In the genomic region with DNA sequence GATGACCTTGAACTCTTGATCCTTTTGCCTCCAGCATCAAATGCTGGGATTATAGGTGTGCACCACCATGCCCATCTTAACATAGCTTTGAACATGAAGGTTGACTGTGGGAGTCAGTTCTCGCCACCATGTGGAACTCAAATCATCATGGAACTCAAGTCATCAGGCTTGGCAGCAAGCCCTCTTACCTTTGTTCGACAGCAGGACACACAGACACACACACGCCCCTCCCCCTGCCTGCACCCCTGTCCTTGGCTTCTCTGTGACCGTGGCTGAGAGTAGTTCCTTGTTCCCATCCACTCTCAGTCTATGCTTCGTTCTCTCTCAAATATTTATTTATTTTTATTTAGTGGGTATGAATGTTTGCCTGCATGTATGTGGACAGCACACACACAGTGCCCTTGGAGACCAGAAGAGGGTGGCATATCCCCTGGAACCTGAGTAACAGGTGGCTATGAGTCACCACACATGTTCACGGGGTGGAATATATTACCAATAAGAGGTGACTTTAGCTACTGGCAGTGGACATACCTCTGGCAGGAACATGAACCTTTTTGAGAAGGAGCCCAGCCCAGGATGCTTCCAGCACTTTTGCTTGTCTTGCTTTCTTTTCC, we compare ENCODE assay signal across 13 mouse cellular contexts. TPM values are rescaled to one million over a fixed set of nuclear protein-coding genes. Genes with fewer than 3 reads are reported as not detected.
DNase-seq lines count a peak whose midpoint lies in the region; ATAC-seq and TF ChIP-seq lines count a peak whose summit lies in the region.
"Had no signal": no experiment of that assay in that cellular context is flagged by ENCODE, and none has a peak within 500 bp of the region (broad histone marks: within the 10 kb centered on the region; RNA-seq: fewer than 3 reads in every experiment).

No protein-coding gene starts in this region.

- DNase-seq in liver, postnatal 0 days, result peak; percentile 42
- peak; percentile 54 for DNase-seq in R1 (ENCODE audit: low read depth, low spot score)
- DNase-seq in layer of hippocampus, adult 18-20 months (ENCODE audit: low spot score in 2 of 2), result no peak
- no peak for DNase-seq in hindbrain, embryonic 10.5 days (ENCODE audit: low spot score)
- DNase-seq in forebrain, postnatal 0 days, result no peak
- DNase-seq: adrenal gland, postnatal 14 days; cerebellum, adult 9-11 months; kidney, adult 9 months; right cerebral cortex, postnatal 25 days had no signal

- H3K4me2 ChIP-seq in liver, postnatal 0 days (ENCODE audit: low read depth, low read length), result no peak overlapping the region
- no peak overlapping the region for H3K4me2 ChIP-seq in liver, embryonic 12.5 days
- H3K4me2 ChIP-seq in intestine, postnatal 0 days (replicated peaks; ENCODE audit: low read depth), result no peak overlapping the region
- H3K4me2 ChIP-seq in forebrain, postnatal 0 days (ENCODE audit: low read depth), result no peak overlapping the region
- H3K4me2 ChIP-seq: hindbrain, embryonic 14.5 days had no signal

- H3K27me3 ChIP-seq in liver, postnatal 0 days (ENCODE audit: insufficient read depth, low read length), result no peaks in the 10 kb centered on the region
- H3K27me3 ChIP-seq in liver, embryonic 12.5 days (replicated peaks), result no peaks in the 10 kb centered on the region
- no peaks in the 10 kb centered on the region for H3K27me3 ChIP-seq in intestine, postnatal 0 days (replicated peaks; ENCODE audit: control insufficient read depth, insufficient read depth, low read length)
- no peaks in the 10 kb centered on the region for H3K27me3 ChIP-seq in hindbrain, embryonic 10.5 days (ENCODE audit: insufficient read depth, poor library complexity, severe bottlenecking)
- no peaks in the 10 kb centered on the region for H3K27me3 ChIP-seq in forebrain, postnatal 0 days (ENCODE audit: insufficient read depth, low read length)

- no peak overlapping the region for H3K27ac ChIP-seq in liver, postnatal 0 days (ENCODE audit: low read depth)
- no peak overlapping the region for H3K27ac ChIP-seq in liver, embryonic 12.5 days
- no peak overlapping the region for H3K27ac ChIP-seq in intestine, postnatal 0 days (ENCODE audit: low read depth, low read length)
- H3K27ac ChIP-seq in hindbrain, embryonic 10.5 days, result no peak overlapping the region
- H3K27ac ChIP-seq in forebrain, postnatal 0 days (ENCODE audit: low read depth, low read length), result no peak overlapping the region
- H3K27ac ChIP-seq: hindbrain, embryonic 14.5 days; macrophage had no signal

- no peak overlapping the region for H3K9ac ChIP-seq in liver, postnatal 0 days (replicated peaks)
- no peak overlapping the region for H3K9ac ChIP-seq in liver, embryonic 12.5 days
- no peak overlapping the region for H3K9ac ChIP-seq in intestine, postnatal 0 days (ENCODE audit: low read depth, low read length)
- H3K9ac ChIP-seq in forebrain, postnatal 0 days, result no peak overlapping the region
- H3K9ac ChIP-seq: hindbrain, embryonic 14.5 days had no signal

- WGBS in liver, postnatal 0 days (ENCODE audit: insufficient replicate concordance), result 43% methylated on average over 6 of the region's 6 CpGs
- WGBS in liver, embryonic 12.5 days (ENCODE audit: insufficient replicate concordance), result 50% methylated on average over 6 of the region's 6 CpGs
- 54% methylated on average over 6 of the region's 6 CpGs for WGBS in intestine, postnatal 0 days
- 82% methylated on average over 6 of the region's 6 CpGs for WGBS in hindbrain, embryonic 10.5 days
- 74% methylated on average over 6 of the region's 6 CpGs for WGBS in forebrain, postnatal 0 days

- no peak for TF ChIP-seq EP300 in liver, postnatal 0 days (IDR thresholded peaks at IDR 0.05; ENCODE audit: low read depth)

- peaks cover 6% of the 10 kb centered on the region for H3K4me1 ChIP-seq in liver, postnatal 0 days (ENCODE audit: insufficient read depth)
- peaks cover 19% of the 10 kb centered on the region for H3K4me1 ChIP-seq in liver, embryonic 12.5 days
- no peaks in the 10 kb centered on the region for H3K4me1 ChIP-seq in intestine, postnatal 0 days (replicated peaks; ENCODE audit: control insufficient read depth, insufficient read depth, low read length)
- no peaks in the 10 kb centered on the region for H3K4me1 ChIP-seq in hindbrain, embryonic 10.5 days (replicated peaks)
- H3K4me1 ChIP-seq in forebrain, postnatal 0 days (ENCODE audit: insufficient read depth), result no peaks in the 10 kb centered on the region

- no peak for TF ChIP-seq CTCF in liver, postnatal 0 days (IDR thresholded peaks at IDR 0.05; ENCODE audit: low read depth)
- TF ChIP-seq CTCF in intestine, postnatal 0 days (IDR thresholded peaks at IDR 0.05; ENCODE audit: low read depth), result 0 out of 2 replicates have a peak, but pooled peaks have one; percentile 20
- no peak for TF ChIP-seq CTCF in forebrain, postnatal 0 days (IDR thresholded peaks at IDR 0.05; ENCODE audit: low read depth)

- H3K9me3 ChIP-seq in liver, postnatal 0 days (ENCODE audit: low read length), result no peaks in the 10 kb centered on the region
- no peaks in the 10 kb centered on the region for H3K9me3 ChIP-seq in liver, embryonic 12.5 days (replicated peaks)
- no peaks in the 10 kb centered on the region for H3K9me3 ChIP-seq in intestine, postnatal 0 days (ENCODE audit: control insufficient read depth)
- no peaks in the 10 kb centered on the region for H3K9me3 ChIP-seq in hindbrain, embryonic 10.5 days
- no peaks in the 10 kb centered on the region for H3K9me3 ChIP-seq in forebrain, postnatal 0 days (ENCODE audit: low read length)

- peak; percentile 59 for ATAC-seq in liver, postnatal 0 days
- ATAC-seq in liver, embryonic 12.5 days, result no peak
- ATAC-seq in intestine, postnatal 0 days, result peak; percentile 50; the same call in 1 of the 2 replicates
- ATAC-seq in forebrain, postnatal 0 days, result no peak

- H3K4me3 ChIP-seq in liver, postnatal 0 days (ENCODE audit: low read depth, low read length), result no peak overlapping the region
- H3K4me3 ChIP-seq in liver, embryonic 12.5 days, result no peak overlapping the region
- no peak overlapping the region for H3K4me3 ChIP-seq in intestine, postnatal 0 days (ENCODE audit: low read depth, low read length)
- H3K4me3 ChIP-seq in hindbrain, embryonic 10.5 days, result no peak overlapping the region
- H3K4me3 ChIP-seq in forebrain, postnatal 0 days (ENCODE audit: low read depth, low read length), result no peak overlapping the region

- H3K36me3 ChIP-seq in liver, postnatal 0 days (replicated peaks; ENCODE audit: insufficient read depth, low read length), result no peaks in the 10 kb centered on the region; the same call in 1 of the 2 replicates
- no peaks in the 10 kb centered on the region for H3K36me3 ChIP-seq in liver, embryonic 12.5 days
- no peaks in the 10 kb centered on the region for H3K36me3 ChIP-seq in intestine, postnatal 0 days (ENCODE audit: control insufficient read depth, insufficient read depth)
- H3K36me3 ChIP-seq in hindbrain, embryonic 10.5 days, result no peaks in the 10 kb centered on the region
- H3K36me3 ChIP-seq in forebrain, postnatal 0 days (ENCODE audit: insufficient read depth), result no peaks in the 10 kb centered on the region

RNA-seq across cellular contexts. Expression of a gene that starts 14.4 kb away (rescaled TPM):
- polyA plus RNA-seq in liver, postnatal 0 days (2015; fragmentation: Nextera tagmentation; extraction: Ambion mirVana), result 6.6 and 7.0 TPM in 2 replicates
- polyA plus RNA-seq in liver, embryonic 12.5 days (2016; fragmentation: Nextera tagmentation; extraction: Ambion mirVana), result 3.5 and 3.9 TPM in 2 replicates
- 14.8 and 18.2 TPM in 2 replicates for polyA plus RNA-seq in intestine, postnatal 0 days (2015; fragmentation: Nextera tagmentation; extraction: Ambion mirVana)
- total RNA-seq in layer of hippocampus, adult 18-20 months (2021), result 10 to 100 TPM; 62.2 to 72.8 TPM
- polyA plus RNA-seq in hindbrain, embryonic 10.5 days (2016; fragmentation: Nextera tagmentation; extraction: Ambion mirVana), result 4.9 and 6.1 TPM in 2 replicates
- total RNA-seq in forebrain, postnatal 0 days (2014; rRNA removed), result 28.3 and 30.8 TPM in 2 replicates
- 6.2 and 6.4 TPM in 2 replicates for polyA plus RNA-seq in forebrain, postnatal 0 days (2015; fragmentation: Nextera tagmentation; extraction: Ambion mirVana)

RNA-seq across cellular contexts. Expression of a gene that starts 37.5 kb away (rescaled TPM):
- 7.2 and 9.4 TPM in 2 replicates for polyA plus RNA-seq in liver, postnatal 0 days (2015; fragmentation: Nextera tagmentation; extraction: Ambion mirVana)
- 4.9 TPM in 2 replicates for polyA plus RNA-seq in liver, embryonic 12.5 days (2016; fragmentation: Nextera tagmentation; extraction: Ambion mirVana)
- polyA plus RNA-seq in intestine, postnatal 0 days (2015; fragmentation: Nextera tagmentation; extraction: Ambion mirVana), result 2.8 and 2.9 TPM in 2 replicates
- 1 to 10 TPM; 2.8 to 3.4 TPM for total RNA-seq in layer of hippocampus, adult 18-20 months (2021)
- polyA plus RNA-seq in hindbrain, embryonic 10.5 days (2016; fragmentation: Nextera tagmentation; extraction: Ambion mirVana), result 2.8 and 3.1 TPM in 2 replicates
- total RNA-seq in forebrain, postnatal 0 days (2014; rRNA removed), result 3.7 and 10.7 TPM in 2 replicates
- polyA plus RNA-seq in forebrain, postnatal 0 days (2015; fragmentation: Nextera tagmentation; extraction: Ambion mirVana), result 1.5 and 2.4 TPM in 2 replicates

Comparison
In these comparisons a context has a peak if more than half of its experiments do, and no peak if none do; other contexts are left out.
1. ATAC-seq: peak in liver, postnatal 0 days (single experiment) and intestine, postnatal 0 days (single experiment); none in liver, embryonic 12.5 days (single experiment) and forebrain, postnatal 0 days (single experiment).
2. DNase-seq: peak in liver, postnatal 0 days (single experiment) and R1 (single experiment); none in layer of hippocampus, adult 18-20 months (0 of 2), hindbrain, embryonic 10.5 days (single experiment) and forebrain, postnatal 0 days (single experiment).